Mouse (Mus musculus): Measurements from ENCODE around the gene Bves. TPM values are rescaled to one million over a fixed set of nuclear protein-coding genes. Genes with fewer than 3 reads are reported as not detected.
A peak's percentile ranks its signal among the peaks of the same experiment; 100 is the strongest.

Bves gene
- polyA plus RNA-seq, 1 experiment from 2014 or later = 7.8 TPM

DNA sequence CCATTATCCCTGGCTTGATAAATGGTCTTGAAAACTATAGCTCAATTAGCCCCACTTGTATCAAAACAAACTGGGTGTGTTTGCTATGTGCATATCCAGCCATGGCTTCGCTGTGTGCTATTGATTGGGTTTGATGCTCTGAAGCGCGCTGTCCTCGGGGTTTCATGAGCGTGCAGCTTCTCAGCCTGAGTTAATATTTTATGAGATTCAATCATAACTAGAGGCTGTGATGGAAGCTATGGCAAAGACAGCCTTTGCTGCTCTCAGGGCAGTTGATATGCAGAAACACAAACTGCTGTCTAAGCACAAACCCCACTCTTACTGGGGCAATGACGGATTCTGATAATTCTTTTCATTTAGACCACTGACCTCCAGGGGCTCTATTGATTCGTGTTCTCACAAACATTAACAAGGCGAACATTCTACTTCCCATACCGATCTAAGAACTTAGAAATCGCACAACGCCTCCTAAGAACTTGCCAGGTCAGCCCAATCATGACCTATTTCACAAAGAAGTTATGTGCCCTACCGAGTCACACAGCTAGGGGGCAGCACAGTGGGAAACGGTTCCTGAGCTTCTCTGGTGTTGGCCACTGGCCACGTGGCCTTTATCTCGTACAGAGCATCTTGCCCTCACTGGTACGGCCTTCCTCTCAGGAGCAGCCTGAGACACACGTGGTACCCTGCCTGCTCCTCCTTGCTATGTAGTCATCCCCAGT, 31.6 kb downstream of the Bves start:
- Histone ChIP-seq H3K4me3 (replicated peaks) (no peak overlapping the region), H3K9ac (no peak overlapping the region), H3K27me3 (replicated peaks) (no peaks in the 10 kb centered on the region), H3K9me3 (no peaks in the 10 kb centered on the region), H3K27ac (no peak overlapping the region), H3K4me1 (no peaks in the 10 kb centered on the region), H3K36me3 (no peaks in the 10 kb centered on the region), H3K4me2 (no peak overlapping the region)
- ATAC-seq (ENCODE audit: insufficient read depth, low FRiP score, low read depth) = no peak; the same call in 1 of the 2 replicates
- 75% methylated on average over 17 of the region's 17 CpGs for WGBS

DNA sequence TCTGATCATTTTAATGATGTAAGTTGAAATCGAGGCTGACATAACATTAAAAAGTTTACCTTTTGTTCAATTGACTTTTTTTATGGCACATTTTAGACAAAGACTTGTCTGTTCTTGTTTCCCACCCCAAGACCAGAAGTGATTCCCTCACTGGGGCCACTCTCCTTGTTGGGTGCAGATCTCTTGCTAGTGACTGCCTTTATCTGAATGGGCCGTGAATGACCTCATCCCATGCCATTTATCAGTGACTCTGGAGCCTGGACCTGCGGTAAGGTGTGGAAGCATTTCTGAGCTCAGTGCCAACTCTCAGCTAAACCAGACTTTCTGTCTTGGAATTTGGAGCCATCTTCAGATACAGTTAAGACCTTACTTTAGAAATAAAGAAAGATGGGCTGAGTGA, 34.1 kb downstream of the Bves start:
- Histone ChIP-seq H3K4me3 (replicated peaks) (no peak overlapping the region), H3K4me2 (no peak overlapping the region), H3K9me3 (no peaks in the 10 kb centered on the region), H3K27ac (no peak overlapping the region), H3K27me3 (replicated peaks) (no peaks in the 10 kb centered on the region), H3K36me3 (no peaks in the 10 kb centered on the region), H3K4me1 (no peaks in the 10 kb centered on the region), H3K9ac (no peak overlapping the region)
- 62% methylated on average over 3 of the region's 3 CpGs for WGBS
- ATAC-seq (ENCODE audit: insufficient read depth, low FRiP score, low read depth) = no peak

DNA sequence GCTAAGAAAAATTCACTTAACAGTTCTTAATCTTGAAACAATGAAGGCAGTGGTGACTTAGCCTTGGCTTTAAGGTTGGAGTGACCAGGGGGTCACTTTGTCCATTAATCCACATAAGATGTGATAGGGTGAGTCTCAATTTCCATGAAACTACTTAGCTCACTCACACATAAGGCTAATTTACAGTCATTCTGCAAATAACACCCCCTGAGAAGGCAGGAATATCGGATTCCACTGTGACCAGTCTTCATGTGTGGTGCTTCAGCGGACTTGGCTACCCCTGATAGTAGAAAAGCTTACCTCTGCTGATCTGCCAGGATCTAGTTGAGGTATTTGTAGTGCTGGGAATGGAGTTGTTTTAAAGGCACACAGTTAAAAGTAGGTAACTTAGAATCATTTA, 35.0 kb downstream of the Bves start:
- 75% methylated on average over 2 of the region's 2 CpGs for WGBS
- no peaks in the 10 kb centered on the region for H3K4me1 ChIP-seq
- H3K27me3 ChIP-seq (replicated peaks) = no peaks in the 10 kb centered on the region
- no peak for ATAC-seq (ENCODE audit: insufficient read depth, low FRiP score, low read depth)
- H3K4me2 ChIP-seq = no peak overlapping the region
- H3K9ac ChIP-seq = no peak overlapping the region
- no peaks in the 10 kb centered on the region for H3K36me3 ChIP-seq
- no peak overlapping the region for H3K4me3 ChIP-seq (replicated peaks)
- no peaks in the 10 kb centered on the region for H3K9me3 ChIP-seq
- no peak overlapping the region for H3K27ac ChIP-seq

- no peaks in the 10 kb centered on the region for H3K27me3 ChIP-seq (replicated peaks)
- no peaks in the 10 kb centered on the region for H3K4me1 ChIP-seq
- WGBS = 48% methylated on average over 4 of the region's 4 CpGs
- H3K4me3 ChIP-seq (replicated peaks) = no peak overlapping the region
- no peak overlapping the region for H3K27ac ChIP-seq
- no peaks in the 10 kb centered on the region for H3K9me3 ChIP-seq
- no peak overlapping the region for H3K4me2 ChIP-seq
- no peak overlapping the region for H3K9ac ChIP-seq
- ATAC-seq (ENCODE audit: insufficient read depth, low FRiP score, low read depth) = peak; percentile 39; the same call in 1 of the 2 replicates
- no peaks in the 10 kb centered on the region for H3K36me3 ChIP-seq
Measured at GRCm38 (mm10) chr10:45372994-45373692, 37.6 kb downstream of the Bves start.

- WGBS = 82% methylated on average over 3 of the region's 3 CpGs
- H3K9me3 ChIP-seq = no peaks in the 10 kb centered on the region
- no peak overlapping the region for H3K4me2 ChIP-seq
- H3K36me3 ChIP-seq = no peaks in the 10 kb centered on the region
- H3K9ac ChIP-seq = no peak overlapping the region
- no peak for ATAC-seq (ENCODE audit: insufficient read depth, low FRiP score, low read depth)
- no peaks in the 10 kb centered on the region for H3K27me3 ChIP-seq (replicated peaks)
- no peak overlapping the region for H3K27ac ChIP-seq
- no peak overlapping the region for H3K4me3 ChIP-seq (replicated peaks)
- no peaks in the 10 kb centered on the region for H3K4me1 ChIP-seq
Measured at GRCm38 (mm10) chr10:45378269-45378668, 42.7 kb downstream of the Bves start.

- Histone ChIP-seq H3K9me3 (no peaks in the 10 kb centered on the region), H3K9ac (no peak overlapping the region), H3K36me3 (no peaks in the 10 kb centered on the region), H3K27ac (no peak overlapping the region), H3K4me2 (no peak overlapping the region), H3K4me1 (no peaks in the 10 kb centered on the region), H3K4me3 (replicated peaks) (no peak overlapping the region), H3K27me3 (replicated peaks) (no peaks in the 10 kb centered on the region)
- no peak for ATAC-seq (ENCODE audit: insufficient read depth, low FRiP score, low read depth)
Measured at GRCm38 (mm10) chr10:45381937-45382636, 46.5 kb downstream of the Bves start.

DNA sequence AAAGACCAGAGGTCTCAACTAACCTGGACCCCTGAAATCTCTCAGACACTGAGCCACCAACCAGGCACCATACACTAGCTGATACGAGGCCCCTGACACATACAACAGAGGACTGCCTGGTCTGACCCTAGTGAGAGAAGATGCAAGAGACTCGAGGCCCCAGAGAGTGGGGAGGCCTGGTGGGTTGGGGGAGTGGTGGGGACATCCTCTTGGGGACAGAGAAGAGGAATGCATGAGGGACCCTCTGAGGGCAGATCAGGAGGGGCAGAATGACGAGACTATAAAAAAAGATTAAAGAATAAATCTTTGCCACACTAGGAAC, 47.0 kb downstream of the Bves start:
- no peak overlapping the region for H3K9ac ChIP-seq
- H3K4me1 ChIP-seq = no peaks in the 10 kb centered on the region
- H3K36me3 ChIP-seq = no peaks in the 10 kb centered on the region
- H3K27me3 ChIP-seq (replicated peaks) = no peaks in the 10 kb centered on the region
- no peak for ATAC-seq (ENCODE audit: insufficient read depth, low FRiP score, low read depth)
- no peak overlapping the region for H3K27ac ChIP-seq
- no peak overlapping the region for H3K4me3 ChIP-seq (replicated peaks)
- WGBS = 51% methylated on average over 3 of the region's 3 CpGs
- no peak overlapping the region for H3K4me2 ChIP-seq
- no peaks in the 10 kb centered on the region for H3K9me3 ChIP-seq

- Histone ChIP-seq H3K4me3 (replicated peaks) (no peak overlapping the region), H3K4me2 (no peak overlapping the region), H3K36me3 (no peaks in the 10 kb centered on the region), H3K4me1 (no peaks in the 10 kb centered on the region), H3K27me3 (replicated peaks) (no peaks in the 10 kb centered on the region), H3K9me3 (no peaks in the 10 kb centered on the region), H3K27ac (no peak overlapping the region), H3K9ac (no peak overlapping the region)
- 81% methylated on average over 1 of the region's 1 CpGs for WGBS
- no peak for ATAC-seq (ENCODE audit: insufficient read depth, low FRiP score, low read depth)
Measured at GRCm38 (mm10) chr10:45398211-45398610, 62.6 kb downstream of the Bves start.

DNA sequence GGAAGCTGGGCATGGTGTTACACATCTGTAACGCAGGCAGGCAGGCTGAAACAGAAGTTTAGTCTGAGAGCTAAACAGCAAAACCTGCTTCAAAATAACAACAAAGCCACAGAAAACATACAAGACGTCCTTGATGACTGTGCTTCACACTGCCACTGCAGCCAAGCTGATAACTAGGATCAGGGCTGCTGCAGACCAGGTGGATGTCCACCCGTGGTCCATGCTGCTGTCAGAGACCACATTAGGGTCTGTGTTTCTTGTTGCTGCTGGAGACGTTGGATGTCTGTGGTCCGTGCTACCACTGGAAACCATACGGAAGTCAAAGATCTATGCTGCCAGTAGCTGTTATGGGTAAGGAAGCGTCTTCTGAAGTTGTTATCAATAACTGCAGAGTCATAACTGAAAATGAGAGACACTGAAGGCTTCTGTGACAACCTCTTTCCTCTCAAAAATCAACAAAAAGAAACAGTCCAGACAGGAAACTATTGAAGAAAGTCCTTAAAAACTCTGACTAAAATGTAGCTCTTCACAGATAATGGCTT, 64.2 kb downstream of the Bves start:
- Histone ChIP-seq H3K9me3 (no peaks in the 10 kb centered on the region), H3K4me3 (replicated peaks) (no peak overlapping the region), H3K36me3 (no peaks in the 10 kb centered on the region), H3K27me3 (replicated peaks) (no peaks in the 10 kb centered on the region), H3K9ac (no peak overlapping the region), H3K4me1 (no peaks in the 10 kb centered on the region), H3K4me2 (no peak overlapping the region), H3K27ac (no peak overlapping the region)
- no peak for ATAC-seq (ENCODE audit: insufficient read depth, low FRiP score, low read depth)
- 68% methylated on average over 7 of the region's 7 CpGs for WGBS

DNA sequence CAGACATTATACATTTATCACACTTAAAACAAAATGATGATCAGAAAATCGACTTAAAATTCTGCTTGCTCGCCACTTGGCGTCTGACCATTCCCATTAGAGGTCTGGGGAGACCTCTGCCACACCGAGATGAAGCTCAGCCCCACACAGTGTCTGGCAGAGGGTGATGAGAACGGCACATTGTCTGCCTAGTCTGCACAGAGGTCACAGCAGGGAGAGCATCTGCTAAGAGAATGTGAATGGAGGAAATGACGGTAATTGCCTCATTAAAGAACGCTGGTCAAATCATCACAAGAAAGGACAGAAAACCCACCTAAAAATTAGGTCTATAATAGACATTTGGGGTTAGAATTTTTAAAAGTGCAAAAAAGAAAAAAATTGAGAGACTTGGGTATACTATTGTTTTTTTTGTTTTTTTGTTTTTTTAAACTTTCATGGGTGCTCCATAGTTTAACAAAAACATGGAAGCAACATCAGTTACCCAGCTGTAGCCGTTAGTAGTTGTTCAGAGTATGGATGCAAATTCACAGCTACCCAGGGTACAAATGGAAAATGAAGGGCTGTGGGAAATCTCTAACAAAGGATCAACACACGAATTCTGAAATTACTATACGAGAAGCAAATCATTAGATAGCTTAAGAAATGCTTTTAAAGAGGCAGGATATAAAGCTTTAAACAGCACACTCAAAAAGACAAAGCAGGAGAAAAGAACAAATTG, 75.2 kb downstream of the Bves start:
- Histone ChIP-seq H3K4me2 (no peak overlapping the region), H3K9me3 (no peaks in the 10 kb centered on the region), H3K27ac (no peak overlapping the region), H3K9ac (no peak overlapping the region), H3K4me1 (no peaks in the 10 kb centered on the region), H3K27me3 (replicated peaks) (no peaks in the 10 kb centered on the region), H3K4me3 (replicated peaks) (no peak overlapping the region), H3K36me3 (no peaks in the 10 kb centered on the region)
- 63% methylated on average over 10 of the region's 10 CpGs for WGBS
- no peak for ATAC-seq (ENCODE audit: insufficient read depth, low FRiP score, low read depth)

- Histone ChIP-seq H3K27me3 (replicated peaks) (no peaks in the 10 kb centered on the region), H3K27ac (no peak overlapping the region), H3K36me3 (no peaks in the 10 kb centered on the region), H3K4me1 (no peaks in the 10 kb centered on the region), H3K4me3 (replicated peaks) (no peak overlapping the region), H3K4me2 (no peak overlapping the region), H3K9me3 (no peaks in the 10 kb centered on the region), H3K9ac (no peak overlapping the region)
- ATAC-seq (ENCODE audit: insufficient read depth, low FRiP score, low read depth) = no peak
- 63% methylated on average over 2 of the region's 2 CpGs for WGBS
Measured at GRCm38 (mm10) chr10:45411741-45412140, 76.2 kb downstream of the Bves start.

- Histone ChIP-seq H3K9ac (no peak overlapping the region), H3K9me3 (no peaks in the 10 kb centered on the region), H3K27me3 (replicated peaks) (no peaks in the 10 kb centered on the region), H3K4me2 (no peak overlapping the region), H3K4me1 (no peaks in the 10 kb centered on the region), H3K27ac (no peak overlapping the region), H3K4me3 (replicated peaks) (no peak overlapping the region), H3K36me3 (no peaks in the 10 kb centered on the region)
- 70% methylated on average over 5 of the region's 5 CpGs for WGBS
- ATAC-seq (ENCODE audit: insufficient read depth, low FRiP score, low read depth) = no peak
Measured at GRCm38 (mm10) chr10:45412144-45412543, 76.6 kb downstream of the Bves start.
